9 mouse cellular contexts compared by ENCODE assay signal in genomic region chr12:112339481-112340179, GRCm38 (mm10).
DNase-seq lines count a peak whose midpoint lies in the region; ATAC-seq and TF ChIP-seq lines count a peak whose summit lies in the region.
"Had no signal": no experiment of that assay in that cellular context is flagged by ENCODE, and none has a peak within 500 bp of the region (broad histone marks: within the 10 kb centered on the region; RNA-seq: fewer than 3 reads in every experiment).

No protein-coding gene starts in this region.

- no peaks in the 10 kb centered on the region for H3K9me3 ChIP-seq in forebrain, embryonic 13.5 days (replicated peaks)
- H3K9me3 ChIP-seq in forebrain, embryonic 11.5 days (ENCODE audit: control insufficient read depth, low read length) = no peaks in the 10 kb centered on the region
- H3K9me3 ChIP-seq in embryonic facial prominence, embryonic 15.5 days (replicated peaks) = no peaks in the 10 kb centered on the region
- H3K9me3 ChIP-seq in lung, postnatal 0 days (ENCODE audit: low read length) = no peaks in the 10 kb centered on the region
- H3K9me3 ChIP-seq: liver, embryonic 13.5 days had no signal

- peak overlapping the region; percentile 21; the same call in 1 of the 2 replicates for H3K27ac ChIP-seq in forebrain, embryonic 13.5 days
- no peak overlapping the region for H3K27ac ChIP-seq in forebrain, embryonic 11.5 days (ENCODE audit: low read depth, low read length)
- H3K27ac ChIP-seq in embryonic facial prominence, embryonic 15.5 days (replicated peaks) = peak overlapping the region; percentile 31
- H3K27ac ChIP-seq in lung, postnatal 0 days (ENCODE audit: low read length) = no peak overlapping the region
- H3K27ac ChIP-seq: liver, embryonic 13.5 days had no signal

- no peak for TF ChIP-seq EP300 in lung, postnatal 0 days (IDR thresholded peaks at IDR 0.05)

- DNase-seq in forebrain, embryonic 11.5 days (ENCODE audit: low spot score) = no peak
- DNase-seq in 3T3-L1 (ENCODE audit: low read depth, low spot score) = peak; percentile 71
- DNase-seq in lung, postnatal 0 days (ENCODE audit: low spot score) = peak; percentile 62
- no peak for DNase-seq in thymus, postnatal 0 days (ENCODE audit: low spot score)
- no peak for DNase-seq in spleen, postnatal 36 days (ENCODE audit: low spot score in 2 of 2)
- DNase-seq: liver, embryonic 13.5 days had no signal

- no peak overlapping the region for H3K4me2 ChIP-seq in forebrain, embryonic 13.5 days
- H3K4me2 ChIP-seq in forebrain, embryonic 11.5 days (ENCODE audit: low read depth, low read length, severe bottlenecking) = no peak overlapping the region
- no peak overlapping the region for H3K4me2 ChIP-seq in embryonic facial prominence, embryonic 15.5 days (replicated peaks)
- H3K4me2 ChIP-seq in lung, postnatal 0 days (replicated peaks; ENCODE audit: low read depth, low read length) = no peak overlapping the region
- H3K4me2 ChIP-seq: liver, embryonic 13.5 days had no signal

- ATAC-seq in forebrain, embryonic 13.5 days = no peak
- ATAC-seq in forebrain, embryonic 11.5 days (replicated peaks; ENCODE audit: low FRiP score) = no peak
- peak; percentile 27 for ATAC-seq in embryonic facial prominence, embryonic 15.5 days (ENCODE audit: insufficient number of reproducible peaks, low FRiP score, low TSS enrichment, low read depth)
- ATAC-seq in lung, postnatal 0 days = peak; percentile 78
- ATAC-seq in CD4-positive, CD25-positive, alpha-beta regulatory T cell, adult 4 months = no peak

- no peak overlapping the region for H3K9ac ChIP-seq in forebrain, embryonic 13.5 days
- no peak overlapping the region for H3K9ac ChIP-seq in forebrain, embryonic 11.5 days (ENCODE audit: low read length)
- no peak overlapping the region for H3K9ac ChIP-seq in embryonic facial prominence, embryonic 15.5 days
- H3K9ac ChIP-seq in lung, postnatal 0 days (replicated peaks; ENCODE audit: low read depth) = no peak overlapping the region
- H3K9ac ChIP-seq: liver, embryonic 13.5 days had no signal

- TF ChIP-seq CTCF in lung, postnatal 0 days (IDR thresholded peaks at IDR 0.05) = no peak

- 74% methylated on average over 11 of the region's 11 CpGs for WGBS in forebrain, embryonic 13.5 days
- 79% methylated on average over 11 of the region's 11 CpGs for WGBS in forebrain, embryonic 11.5 days
- WGBS in embryonic facial prominence, embryonic 15.5 days = 48% methylated on average over 11 of the region's 11 CpGs
- 41% methylated on average over 11 of the region's 11 CpGs for WGBS in lung, postnatal 0 days

- H3K4me3 ChIP-seq in forebrain, embryonic 13.5 days = no peak overlapping the region
- no peak overlapping the region for H3K4me3 ChIP-seq in forebrain, embryonic 11.5 days (ENCODE audit: low read depth, low read length)
- H3K4me3 ChIP-seq in embryonic facial prominence, embryonic 15.5 days (replicated peaks) = no peak overlapping the region
- H3K4me3 ChIP-seq in lung, postnatal 0 days (ENCODE audit: low read depth, low read length) = no peak overlapping the region
- H3K4me3 ChIP-seq: liver, embryonic 13.5 days had no signal

- H3K36me3 ChIP-seq in forebrain, embryonic 13.5 days (ENCODE audit: poor library complexity, severe bottlenecking) = no peaks in the 10 kb centered on the region
- no peaks in the 10 kb centered on the region for H3K36me3 ChIP-seq in forebrain, embryonic 11.5 days (ENCODE audit: control insufficient read depth, insufficient read depth, low read length)
- H3K36me3 ChIP-seq in embryonic facial prominence, embryonic 15.5 days = no peaks in the 10 kb centered on the region
- no peaks in the 10 kb centered on the region for H3K36me3 ChIP-seq in lung, postnatal 0 days (ENCODE audit: insufficient read depth, low read length)
- H3K36me3 ChIP-seq: liver, embryonic 13.5 days had no signal

- no peaks in the 10 kb centered on the region for H3K27me3 ChIP-seq in forebrain, embryonic 13.5 days
- no peaks in the 10 kb centered on the region for H3K27me3 ChIP-seq in forebrain, embryonic 11.5 days (ENCODE audit: control insufficient read depth, insufficient read depth, low read length)
- H3K27me3 ChIP-seq in embryonic facial prominence, embryonic 15.5 days = no peaks in the 10 kb centered on the region
- no peaks in the 10 kb centered on the region for H3K27me3 ChIP-seq in lung, postnatal 0 days (replicated peaks; ENCODE audit: insufficient read depth, low read length)
- H3K27me3 ChIP-seq: liver, embryonic 13.5 days had no signal

- peaks cover 61% of the 10 kb centered on the region for H3K4me1 ChIP-seq in forebrain, embryonic 13.5 days
- peaks cover 28% of the 10 kb centered on the region for H3K4me1 ChIP-seq in forebrain, embryonic 11.5 days (replicated peaks; ENCODE audit: control insufficient read depth, insufficient read depth, low read length)
- H3K4me1 ChIP-seq in embryonic facial prominence, embryonic 15.5 days = peaks cover 45% of the 10 kb centered on the region
- no peaks in the 10 kb centered on the region for H3K4me1 ChIP-seq in lung, postnatal 0 days (ENCODE audit: insufficient read depth, low read depth, low read length)
- H3K4me1 ChIP-seq: liver, embryonic 13.5 days had no signal

Comparison
In these comparisons a context has a peak if more than half of its experiments do, and no peak if none do; other contexts are left out.
1. H3K27ac ChIP-seq: peak in forebrain, embryonic 13.5 days (single experiment) and embryonic facial prominence, embryonic 15.5 days (single experiment); none in forebrain, embryonic 11.5 days (single experiment) and lung, postnatal 0 days (single experiment).
2. ATAC-seq: peak in embryonic facial prominence, embryonic 15.5 days (single experiment) and lung, postnatal 0 days (single experiment); none in forebrain, embryonic 13.5 days (single experiment), forebrain, embryonic 11.5 days (single experiment) and CD4-positive, CD25-positive, alpha-beta regulatory T cell, adult 4 months (single experiment).
3. DNase-seq: peak in 3T3-L1 (single experiment) and lung, postnatal 0 days (single experiment); none in forebrain, embryonic 11.5 days (single experiment), thymus, postnatal 0 days (single experiment) and spleen, postnatal 36 days (0 of 2).